Mouse (Mus musculus) adrenal gland, adult 8-10 months (tissue): ENCODE data around the gene Rnf130. TPM values are rescaled to one million over a fixed set of nuclear protein-coding genes. Genes with fewer than 3 reads are reported as not detected.

ENCODE experiments used
- DNase-seq: peaks from one replicate; pipeline ENCODE4 v3.0.0; 2022
- total RNA-seq, 4 experiments: library from RNA; stranded (reverse); gene quantifications; 2 replicates each; pipeline ENCODE4 v1.2.4; 2022

Gene Rnf130
- total RNA-seq, 4 experiments from 2014 or later: 103 to 148 (median 134) TPM

GRCm38 (mm10) chr11:50025721-50026520, 775 bp downstream of the Rnf130 start:
- DNase-seq: no peak

- DNase-seq: no peak
Measured at GRCm38 (mm10) chr11:50026521-50027090, 1.5 kb downstream of the Rnf130 start.

GRCm38 (mm10) chr11:50028416-50028815, 3.3 kb downstream of the Rnf130 start:
- DNase-seq: no peak

GRCm38 (mm10) chr11:50034155-50034554, 9.0 kb downstream of the Rnf130 start:
- DNase-seq: no peak

GRCm38 (mm10) chr11:50035726-50036125, 10.6 kb downstream of the Rnf130 start:
- DNase-seq: no peak

GRCm38 (mm10) chr11:50036781-50037460, 11.8 kb downstream of the Rnf130 start:
- no peak for DNase-seq

- DNase-seq: no peak
Measured at GRCm38 (mm10) chr11:50038757-50039156, 13.6 kb downstream of the Rnf130 start.

- no peak for DNase-seq
Measured at GRCm38 (mm10) chr11:50041148-50041547, 16.0 kb downstream of the Rnf130 start.

- no peak for DNase-seq
Measured at GRCm38 (mm10) chr11:50042345-50042997, 17.3 kb downstream of the Rnf130 start.

GRCm38 (mm10) chr11:50044454-50044853, 19.3 kb downstream of the Rnf130 start:
- DNase-seq: no peak

GRCm38 (mm10) chr11:50047610-50048009, 22.5 kb downstream of the Rnf130 start:
- no peak for DNase-seq

GRCm38 (mm10) chr11:50048115-50048514, 23.0 kb downstream of the Rnf130 start:
- no peak for DNase-seq

- no peak for DNase-seq
Measured at GRCm38 (mm10) chr11:50050392-50050791, 25.2 kb downstream of the Rnf130 start.

GRCm38 (mm10) chr11:50057713-50058112, 32.6 kb downstream of the Rnf130 start:
- no peak for DNase-seq

GRCm38 (mm10) chr11:50058277-50058676, 33.1 kb downstream of the Rnf130 start:
- no peak for DNase-seq

- no peak for DNase-seq
Measured at GRCm38 (mm10) chr11:50059045-50059444, 33.9 kb downstream of the Rnf130 start.

GRCm38 (mm10) chr11:50062116-50062515, 37.0 kb downstream of the Rnf130 start:
- peak; percentile 21 for DNase-seq

- DNase-seq: no peak
Measured at GRCm38 (mm10) chr11:50066088-50066487, 40.9 kb downstream of the Rnf130 start.

- peak; percentile 53 for DNase-seq
Measured at GRCm38 (mm10) chr11:50073830-50074229, 48.7 kb downstream of the Rnf130 start.

GRCm38 (mm10) chr11:50076756-50077155, 51.6 kb downstream of the Rnf130 start:
- DNase-seq: no peak

- no peak for DNase-seq
Measured at GRCm38 (mm10) chr11:50081365-50082190, 56.4 kb downstream of the Rnf130 start.

GRCm38 (mm10) chr11:50086211-50086610, 61.1 kb downstream of the Rnf130 start:
- DNase-seq: no peak
